Mouse (Mus musculus) small intestine, adult 2 months (tissue): ENCODE results near the gene Nip7.

Experiments
- CTCF ChIP-seq: fragments of 200-500 bp; IDR thresholded peaks from 2 replicates; pipeline ENCODE4 v1.5.1; 2012; ENCODE audit warnings: low read depth, mild to moderate bottlenecking, control low read depth, inconsistent platforms, low read length, moderate library complexity, mixed read lengths; ENCODE audit not compliant: insufficient replicate concordance, insufficient read length; ENCODE audit errors: extremely low read depth
- POLR2A ChIP-seq: fragments of 200-500 bp; IDR thresholded peaks from 2 replicates; pipeline ENCODE4 v1.6.1; 2012; ENCODE audit warnings: low read depth, mild to moderate bottlenecking, control low read depth, inconsistent platforms, low read length, moderate library complexity

- TF ChIP-seq POLR2A (no peak), CTCF (no peak)
These were observed 27.4 kb upstream of the Nip7 start for GRCm38 (mm10) chr8:107029310-107029709.
